Mouse (Mus musculus): ENCODE results near the gene Vmo1. TPM values are rescaled to one million over a fixed set of nuclear protein-coding genes. Genes with fewer than 3 reads are reported as not detected.

The Vmo1 gene
- polyA plus RNA-seq, 1 experiment from 2014 or later, result 0.42 TPM

- Histone ChIP-seq H3K27ac (ENCODE audit: low read depth, low read length) (no peak overlapping the region), H3K36me3 (ENCODE audit: control insufficient read depth, insufficient read depth, low read length) (no peaks in the 10 kb centered on the region), H3K4me2 (no peak overlapping the region), H3K27me3 (ENCODE audit: control insufficient read depth, insufficient read depth, low read length) (peaks cover 16% of the 10 kb centered on the region; the same call in 1 of the 2 replicates), H3K4me3 (ENCODE audit: low read depth, low read length) (no peak overlapping the region), H3K4me1 (ENCODE audit: control insufficient read depth, insufficient read depth, low read length) (no peaks in the 10 kb centered on the region; the same call in 1 of the 2 replicates), H3K9ac (ENCODE audit: low read length) (no peak overlapping the region), H3K9me3 (ENCODE audit: control insufficient read depth, low read length) (no peaks in the 10 kb centered on the region)
- ATAC-seq (ENCODE audit: low FRiP score) (no peak), DNase-seq (ENCODE audit: low spot score, missing footprints) (no peak)
- 92% methylated on average over 5 of the region's 5 CpGs for WGBS
These were observed 46.4 kb downstream of the Vmo1 start for GRCm38 (mm10) chr11:70467902-70468619.

GRCm38 (mm10) chr11:70465824-70466223 lies 48.6 kb downstream of the Vmo1 start:
- WGBS, result 17% methylated on average over 23 of the region's 23 CpGs
- Histone ChIP-seq H3K27ac (ENCODE audit: low read depth, low read length) (no peak overlapping the region), H3K27me3 (ENCODE audit: control insufficient read depth, insufficient read depth, low read length) (peaks cover 18% of the 10 kb centered on the region), H3K4me2 (no peak overlapping the region), H3K9me3 (ENCODE audit: control insufficient read depth, low read length) (no peaks in the 10 kb centered on the region), H3K36me3 (ENCODE audit: control insufficient read depth, insufficient read depth, low read length) (no peaks in the 10 kb centered on the region), H3K4me1 (ENCODE audit: control insufficient read depth, insufficient read depth, low read length) (no peaks in the 10 kb centered on the region; the same call in 1 of the 2 replicates), H3K4me3 (ENCODE audit: low read depth, low read length) (no peak overlapping the region), H3K9ac (ENCODE audit: low read length) (no peak overlapping the region)
- DNase-seq (ENCODE audit: low spot score, missing footprints) (peak; percentile 86), ATAC-seq (ENCODE audit: low FRiP score) (no peak)

- Histone ChIP-seq H3K27me3 (ENCODE audit: control insufficient read depth, insufficient read depth, low read length) (peaks cover 22% of the 10 kb centered on the region), H3K9me3 (ENCODE audit: control insufficient read depth, low read length) (no peaks in the 10 kb centered on the region), H3K4me3 (ENCODE audit: low read depth, low read length) (no peak overlapping the region), H3K4me2 (peak overlapping the region; percentile 6; the same call in 1 of the 2 replicates), H3K36me3 (ENCODE audit: control insufficient read depth, insufficient read depth, low read length) (no peaks in the 10 kb centered on the region), H3K9ac (ENCODE audit: low read length) (no peak overlapping the region), H3K4me1 (ENCODE audit: control insufficient read depth, insufficient read depth, low read length) (no peaks in the 10 kb centered on the region; the same call in 1 of the 2 replicates), H3K27ac (ENCODE audit: low read depth, low read length) (no peak overlapping the region)
- ATAC-seq (ENCODE audit: low FRiP score), result no peak
- DNase-seq (ENCODE audit: low spot score, missing footprints), result peak; percentile 91
- 22% methylated on average over 16 of the region's 16 CpGs for WGBS
These were observed 49.2 kb downstream of the Vmo1 start for GRCm38 (mm10) chr11:70465211-70465610.

DNA sequence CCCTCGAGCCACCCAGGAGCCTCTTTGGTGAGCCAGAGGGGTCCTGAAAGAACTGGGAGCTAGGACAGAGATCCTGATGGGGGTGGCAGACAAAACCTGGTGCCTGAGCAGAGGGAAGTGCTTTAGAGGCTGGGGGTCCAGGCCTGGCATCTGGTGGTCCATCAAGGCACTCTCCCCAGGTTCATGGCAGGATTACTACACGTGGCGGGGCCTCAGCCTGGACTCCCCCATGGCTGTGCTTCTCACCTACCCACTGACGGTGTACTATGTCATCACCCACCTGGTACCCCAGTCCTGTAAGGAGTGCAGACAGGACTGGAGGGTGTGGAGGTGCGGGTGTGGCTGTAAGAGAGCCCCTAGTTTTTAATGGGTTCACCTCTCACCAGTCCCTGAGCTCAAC lies 50.4 kb downstream of the Vmo1 start:
- H3K36me3 ChIP-seq (ENCODE audit: control insufficient read depth, insufficient read depth, low read length), result no peaks in the 10 kb centered on the region
- no peak overlapping the region for H3K4me3 ChIP-seq (ENCODE audit: low read depth, low read length)
- ATAC-seq (ENCODE audit: low FRiP score) (no peak), DNase-seq (ENCODE audit: low spot score, missing footprints) (no peak)
- H3K27ac ChIP-seq (ENCODE audit: low read depth, low read length), result no peak overlapping the region
- no peaks in the 10 kb centered on the region for H3K9me3 ChIP-seq (ENCODE audit: control insufficient read depth, low read length)
- H3K27me3 ChIP-seq (ENCODE audit: control insufficient read depth, insufficient read depth, low read length), result peaks cover 34% of the 10 kb centered on the region
- 75% methylated on average over 5 of the region's 5 CpGs for WGBS
- peaks cover 5% of the 10 kb centered on the region for H3K4me1 ChIP-seq (ENCODE audit: control insufficient read depth, insufficient read depth, low read length)
- H3K4me2 ChIP-seq, result no peak overlapping the region
- no peak overlapping the region for H3K9ac ChIP-seq (ENCODE audit: low read length)

Other genes with a start within 250 kb of the Vmo1 start
- gene Alox12e, start 192.0 kb downstream of the Vmo1 start, polyA plus RNA-seq (2014; fragmentation: Nextera tagmentation; extraction: Ambion mirVana), result 0.21 TPM in 1 of 2 replicates, not detected in the other
- 0.12 and 0.14 TPM in 2 replicates for gene Alox15, start 162.6 kb downstream of the Vmo1 start, polyA plus RNA-seq (2014; fragmentation: Nextera tagmentation; extraction: Ambion mirVana)
- gene Pelp1, start 104.6 kb downstream of the Vmo1 start, polyA plus RNA-seq (2014; fragmentation: Nextera tagmentation; extraction: Ambion mirVana), result 32.5 and 33.7 TPM in 2 replicates
- 28.9 and 31.3 TPM in 2 replicates for gene Arrb2, start 82.0 kb downstream of the Vmo1 start, polyA plus RNA-seq (2014; fragmentation: Nextera tagmentation; extraction: Ambion mirVana)
- 37.7 and 42.1 TPM in 2 replicates for gene Med11, start 62.7 kb downstream of the Vmo1 start, polyA plus RNA-seq (2014; fragmentation: Nextera tagmentation; extraction: Ambion mirVana)
- gene Zmynd15, start 55.2 kb downstream of the Vmo1 start, polyA plus RNA-seq (2014; fragmentation: Nextera tagmentation; extraction: Ambion mirVana), result 0.18 and 0.26 TPM in 2 replicates
- gene Cxcl16, start 54.6 kb downstream of the Vmo1 start, polyA plus RNA-seq (2014; fragmentation: Nextera tagmentation; extraction: Ambion mirVana), result 0.50 and 0.82 TPM in 2 replicates
- gene Tm4sf5, start 9.4 kb downstream of the Vmo1 start, polyA plus RNA-seq (2014; fragmentation: Nextera tagmentation; extraction: Ambion mirVana), result not detected in 2 replicates
- 0.18 and 0.22 TPM in 2 replicates for gene Gltpd2, start 4.6 kb upstream of the Vmo1 start, polyA plus RNA-seq (2014; fragmentation: Nextera tagmentation; extraction: Ambion mirVana)
- gene Psmb6, start 10.8 kb upstream of the Vmo1 start, polyA plus RNA-seq (2014; fragmentation: Nextera tagmentation; extraction: Ambion mirVana), result 826 and 909 TPM in 2 replicates
- not detected in 2 replicates for gene Gm40193, start 18.3 kb upstream of the Vmo1 start, polyA plus RNA-seq (2014; fragmentation: Nextera tagmentation; extraction: Ambion mirVana)
- 3.5 and 4.0 TPM in 2 replicates for gene Pld2, start 25.4 kb upstream of the Vmo1 start, polyA plus RNA-seq (2014; fragmentation: Nextera tagmentation; extraction: Ambion mirVana)
- gene Mink1, start 48.3 kb upstream of the Vmo1 start, polyA plus RNA-seq (2014; fragmentation: Nextera tagmentation; extraction: Ambion mirVana), result 12.3 and 12.9 TPM in 2 replicates
- gene 4930544D05Rik, start 101.2 kb upstream of the Vmo1 start, polyA plus RNA-seq (2014; fragmentation: Nextera tagmentation; extraction: Ambion mirVana), result not detected in 2 replicates
- gene Chrne, start 104.6 kb upstream of the Vmo1 start, polyA plus RNA-seq (2014; fragmentation: Nextera tagmentation; extraction: Ambion mirVana), result not detected in 2 replicates
- 0.61 and 0.81 TPM in 2 replicates for gene Gp1ba, start 124.5 kb upstream of the Vmo1 start, polyA plus RNA-seq (2014; fragmentation: Nextera tagmentation; extraction: Ambion mirVana)
- gene Rnf167, start 132.6 kb upstream of the Vmo1 start, polyA plus RNA-seq (2014; fragmentation: Nextera tagmentation; extraction: Ambion mirVana), result 87.0 and 87.9 TPM in 2 replicates
- 134 and 142 TPM in 2 replicates for gene Slc25a11, start 132.9 kb upstream of the Vmo1 start, polyA plus RNA-seq (2014; fragmentation: Nextera tagmentation; extraction: Ambion mirVana)
- 1,303 and 1,326 TPM in 2 replicates for gene Pfn1, start 140.0 kb upstream of the Vmo1 start, polyA plus RNA-seq (2014; fragmentation: Nextera tagmentation; extraction: Ambion mirVana)
- 13.8 and 14.3 TPM in 2 replicates for gene Eno3, start 142.6 kb upstream of the Vmo1 start, polyA plus RNA-seq (2014; fragmentation: Nextera tagmentation; extraction: Ambion mirVana)
- 138 and 139 TPM in 2 replicates for gene Spag7, start 154.8 kb upstream of the Vmo1 start, polyA plus RNA-seq (2014; fragmentation: Nextera tagmentation; extraction: Ambion mirVana)
- gene Camta2, start 173.5 kb upstream of the Vmo1 start, polyA plus RNA-seq (2014; fragmentation: Nextera tagmentation; extraction: Ambion mirVana), result 6.6 and 6.7 TPM in 2 replicates
- 1.3 TPM in 2 replicates for gene Inca1, start 185.5 kb upstream of the Vmo1 start, polyA plus RNA-seq (2014; fragmentation: Nextera tagmentation; extraction: Ambion mirVana)
- 6.1 and 7.1 TPM in 2 replicates for gene Kif1c, start 185.9 kb upstream of the Vmo1 start, polyA plus RNA-seq (2014; fragmentation: Nextera tagmentation; extraction: Ambion mirVana)
- 10.2 and 11.0 TPM in 2 replicates for gene Zfp3, start 249.6 kb upstream of the Vmo1 start, polyA plus RNA-seq (2014; fragmentation: Nextera tagmentation; extraction: Ambion mirVana)

Measured in midbrain, embryonic 11.5 days (tissue).